Mouse (Mus musculus) forebrain, embryonic 10.5 days (tissue): Measurements from ENCODE around the gene Pik3ip1. TPM values are rescaled to one million over a fixed set of nuclear protein-coding genes. Genes with fewer than 3 reads are reported as not detected.

Experiments used
- DNase-seq: peaks from one replicate; pipeline ENCODE4 v3.0.0-alpha.2; 2017; ENCODE audit warnings: low spot score; ENCODE audit errors: extremely low spot score
- H3K27ac ChIP-seq: fragments of 300-500 bp; sonication (generic); 2 replicates; pipeline ENCODE4 v1.5.1; 2016; ENCODE audit warnings: mild to moderate bottlenecking
- H3K27me3 ChIP-seq: fragments of 300-500 bp; sonication (generic); 2 replicates; pipeline ENCODE4 v1.6.1; 2016; ENCODE audit warnings: mild to moderate bottlenecking; ENCODE audit not compliant: poor library complexity, severe bottlenecking
- H3K36me3 ChIP-seq: fragments of 300-500 bp; sonication (generic); replicated peaks from 2 replicates; pipeline ENCODE4 v1.6.1; 2016; ENCODE audit warnings: mild to moderate bottlenecking, moderate library complexity
- H3K4me1 ChIP-seq: fragments of 300-500 bp; sonication (generic); 2 replicates; pipeline ENCODE4 v1.6.1; 2016
- H3K4me3 ChIP-seq: fragments of 300-500 bp; sonication (generic); 2 replicates; pipeline ENCODE4 v1.5.1; 2016; ENCODE audit warnings: mild to moderate bottlenecking, moderate library complexity
- H3K9me3 ChIP-seq: fragments of 300-500 bp; sonication (generic); 2 replicates; pipeline ENCODE4 v1.6.1; 2016; ENCODE audit warnings: mild to moderate bottlenecking, moderate library complexity
- WGBS: fragments of 180-500 bp; shearing (Covaris S2); methylation state at CpG from one replicate; pipeline ENCODE4 v1.1.7; 2016; 5-methylcytosine and 5-hydroxymethylcytosine counted together
- polyA plus RNA-seq: library from polyadenylated mRNA; unstranded; fragments of >200 nt; fragmentation: Nextera tagmentation; extraction: Ambion mirVana; gene quantifications from 2 replicates; pipeline ENCODE4 v1.2.1, GENCODE M21; 2016

Gene Pik3ip1
- polyA plus RNA-seq, 1 experiment from 2014 or later, result 5.6 TPM

GRCm38 (mm10) chr11:3333111-3333695 lies 3.0 kb downstream of the Pik3ip1 start:
- Histone ChIP-seq H3K9me3 (no peaks in the 10 kb centered on the region), H3K4me1 (peaks cover 60% of the 10 kb centered on the region), H3K27ac (0 out of 2 replicates have a peak overlapping the region, but pooled peaks have one; percentile 85), H3K4me3 (no peak overlapping the region), H3K27me3 (peaks cover 21% of the 10 kb centered on the region), H3K36me3 (no peaks in the 10 kb centered on the region)
- 91% methylated on average over 11 of the region's 11 CpGs for WGBS
- DNase-seq, result no peak

DNA sequence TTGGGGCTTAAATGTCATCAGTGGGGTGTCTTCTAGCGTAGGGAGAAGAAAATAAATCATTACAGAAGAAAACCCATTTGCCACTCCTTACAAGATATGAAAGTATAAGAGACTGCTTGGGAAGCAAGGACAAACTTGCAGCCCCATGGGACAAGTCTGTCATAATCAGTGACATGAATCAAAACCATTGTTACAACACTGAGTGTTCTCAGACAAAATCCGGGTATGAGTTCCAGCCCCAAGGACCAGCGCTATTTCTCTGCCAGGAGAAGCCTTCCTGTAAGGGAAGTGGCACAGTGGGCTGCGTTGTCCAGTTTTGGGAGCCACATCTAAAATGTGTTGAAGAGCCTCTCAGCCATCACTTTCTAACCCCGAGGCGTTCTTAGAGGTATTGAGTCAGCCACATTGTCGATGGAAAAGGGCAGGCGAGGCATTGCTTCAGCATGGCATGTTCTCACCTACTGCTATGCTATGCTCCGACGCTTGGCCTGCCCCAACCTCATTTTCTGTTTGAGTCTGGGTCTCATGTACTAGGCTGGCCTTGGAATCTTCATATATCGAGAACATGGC lies 4.0 kb downstream of the Pik3ip1 start:
- no peak for DNase-seq
- WGBS, result 88% methylated on average over 11 of the region's 11 CpGs
- no peaks in the 10 kb centered on the region for H3K36me3 ChIP-seq
- peaks cover 60% of the 10 kb centered on the region for H3K4me1 ChIP-seq
- H3K4me3 ChIP-seq, result no peak overlapping the region
- peaks cover 21% of the 10 kb centered on the region for H3K27me3 ChIP-seq
- H3K9me3 ChIP-seq, result no peaks in the 10 kb centered on the region
- H3K27ac ChIP-seq, result no peak overlapping the region

- no peak for DNase-seq
- H3K4me3 ChIP-seq, result no peak overlapping the region
- H3K27ac ChIP-seq, result no peak overlapping the region
- peaks cover 60% of the 10 kb centered on the region for H3K4me1 ChIP-seq
- no peaks in the 10 kb centered on the region for H3K36me3 ChIP-seq
- 46% methylated on average over 9 of the region's 9 CpGs for WGBS
- H3K27me3 ChIP-seq, result peaks cover 21% of the 10 kb centered on the region
- no peaks in the 10 kb centered on the region for H3K9me3 ChIP-seq
These were observed 4.6 kb downstream of the Pik3ip1 start for GRCm38 (mm10) chr11:3334711-3335316.

DNA sequence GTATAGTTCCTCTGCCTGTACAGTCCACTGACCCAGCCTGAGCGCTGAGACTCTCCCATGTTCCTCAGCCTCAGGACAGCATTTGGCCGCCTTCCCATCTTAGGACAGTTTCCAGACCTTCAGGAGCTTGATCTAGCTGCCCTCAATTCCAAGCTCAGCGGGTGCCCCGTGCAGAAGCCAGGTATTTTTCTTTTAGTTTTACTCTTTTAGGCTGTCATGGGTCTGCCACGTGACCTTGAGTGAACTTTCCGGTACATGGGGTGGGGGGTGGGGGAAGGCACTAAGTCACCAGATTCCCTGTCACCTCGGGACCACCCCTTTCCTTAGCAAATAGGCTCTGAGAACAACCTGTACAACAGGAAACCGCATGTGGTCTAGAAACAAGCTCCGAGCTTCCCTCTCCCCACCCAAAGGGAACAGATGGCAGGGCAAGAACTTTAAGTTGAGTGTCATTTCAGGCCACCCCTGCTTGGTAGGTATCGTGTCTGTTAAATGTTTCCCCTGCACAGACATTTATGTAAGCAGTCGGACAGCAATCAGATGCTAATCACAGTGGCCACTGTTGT lies 5.5 kb downstream of the Pik3ip1 start:
- peaks cover 53% of the 10 kb centered on the region for H3K4me1 ChIP-seq
- no peak for DNase-seq
- 58% methylated on average over 11 of the region's 11 CpGs for WGBS

GRCm38 (mm10) chr11:3336602-3337001 lies 6.4 kb downstream of the Pik3ip1 start:
- H3K9me3 ChIP-seq, result no peaks in the 10 kb centered on the region
- peak overlapping the region; percentile 89 for H3K27ac ChIP-seq
- peaks cover 45% of the 10 kb centered on the region for H3K4me1 ChIP-seq
- WGBS, result 81% methylated on average over 3 of the region's 3 CpGs
- H3K27me3 ChIP-seq, result peaks cover 14% of the 10 kb centered on the region
- no peak overlapping the region for H3K4me3 ChIP-seq
- no peak for DNase-seq
- peaks cover 3% of the 10 kb centered on the region; the same call in 1 of the 2 replicates for H3K36me3 ChIP-seq

More for the DNA sequence above, 5.5 kb downstream of the Pik3ip1 start:
- H3K9me3 ChIP-seq, result no peaks in the 10 kb centered on the region
- no peak overlapping the region for H3K27ac ChIP-seq
- no peak overlapping the region for H3K4me3 ChIP-seq
- peaks cover 21% of the 10 kb centered on the region for H3K27me3 ChIP-seq
- no peaks in the 10 kb centered on the region for H3K36me3 ChIP-seq

GRCm38 (mm10) chr11:3337173-3337955 lies 7.2 kb downstream of the Pik3ip1 start:
- 10% methylated on average over 12 of the region's 12 CpGs for WGBS
- peak; percentile 52 for DNase-seq
- Histone ChIP-seq H3K9me3 (no peaks in the 10 kb centered on the region), H3K4me1 (peaks cover 37% of the 10 kb centered on the region), H3K36me3 (peaks cover 6% of the 10 kb centered on the region), H3K4me3 (peak overlapping the region; percentile 10), H3K27ac (peak overlapping the region; percentile 89), H3K27me3 (peaks cover 10% of the 10 kb centered on the region)

- peak overlapping the region; percentile 89 for H3K27ac ChIP-seq
- peaks cover 31% of the 10 kb centered on the region for H3K4me1 ChIP-seq
- 48% methylated on average over 5 of the region's 5 CpGs for WGBS
- 0 out of 2 replicates have a peak overlapping the region, but pooled peaks have one; percentile 10 for H3K4me3 ChIP-seq
- no peak for DNase-seq
- peaks cover 6% of the 10 kb centered on the region for H3K27me3 ChIP-seq
- peaks cover 10% of the 10 kb centered on the region for H3K36me3 ChIP-seq
- H3K9me3 ChIP-seq, result no peaks in the 10 kb centered on the region
These were observed 7.8 kb downstream of the Pik3ip1 start for GRCm38 (mm10) chr11:3337961-3338360.

GRCm38 (mm10) chr11:3341476-3341875 lies 11.3 kb downstream of the Pik3ip1 start:
- peaks cover 40% of the 10 kb centered on the region for H3K36me3 ChIP-seq
- 81% methylated on average over 5 of the region's 5 CpGs for WGBS

DNA sequence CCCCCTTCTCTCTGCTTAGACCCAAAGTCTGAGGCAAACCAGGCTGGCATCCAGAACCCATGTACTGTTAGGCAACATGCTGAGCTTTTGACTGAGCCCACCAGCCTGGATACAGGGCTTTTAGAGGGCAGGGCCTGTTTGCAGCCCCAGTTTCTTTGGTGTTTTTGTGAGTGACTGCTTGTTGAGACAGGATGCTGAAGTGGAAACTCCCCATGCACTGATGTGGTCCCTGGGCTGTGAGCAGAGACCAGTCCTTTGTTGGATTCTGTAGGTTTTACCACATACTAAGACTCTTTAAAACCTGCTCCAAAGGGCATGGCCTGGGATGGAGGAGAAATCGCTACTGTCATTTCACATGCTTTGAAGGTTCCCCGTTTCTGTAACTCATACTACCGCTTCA lies 14.7 kb downstream of the Pik3ip1 start:
- Histone ChIP-seq H3K4me3 (no peak overlapping the region), H3K4me1 (peaks cover 25% of the 10 kb centered on the region), H3K36me3 (peaks cover 56% of the 10 kb centered on the region), H3K9me3 (no peaks in the 10 kb centered on the region), H3K27ac (no peak overlapping the region), H3K27me3 (no peaks in the 10 kb centered on the region)
- whole genome bisulfite sequencing, result 83% methylated on average over 3 of the region's 3 CpGs
- DNase-seq, result no peak

More at GRCm38 (mm10) chr11:3341476-3341875, 11.3 kb downstream of the Pik3ip1 start:
- Histone ChIP-seq H3K27me3 (no peaks in the 10 kb centered on the region), H3K9me3 (no peaks in the 10 kb centered on the region), H3K4me3 (no peak overlapping the region), H3K4me1 (peaks cover 18% of the 10 kb centered on the region), H3K27ac (no peak overlapping the region)
- DNase-seq, result no peak

GRCm38 (mm10) chr11:3346351-3346750 lies 16.1 kb downstream of the Pik3ip1 start:
- no peak for DNase-seq
- 91% methylated on average over 7 of the region's 7 CpGs for WGBS
- peaks cover 68% of the 10 kb centered on the region for H3K36me3 ChIP-seq
- H3K27ac ChIP-seq, result no peak overlapping the region
- peaks cover 25% of the 10 kb centered on the region for H3K4me1 ChIP-seq
- H3K4me3 ChIP-seq, result no peak overlapping the region
- H3K9me3 ChIP-seq, result no peaks in the 10 kb centered on the region
- H3K27me3 ChIP-seq, result no peaks in the 10 kb centered on the region

- Histone ChIP-seq H3K4me3 (no peak overlapping the region), H3K4me1 (peaks cover 25% of the 10 kb centered on the region), H3K27me3 (no peaks in the 10 kb centered on the region), H3K9me3 (no peaks in the 10 kb centered on the region), H3K36me3 (peaks cover 71% of the 10 kb centered on the region), H3K27ac (peak overlapping the region; percentile 68)
- DNase-seq, result peak; percentile 86
- 64% methylated on average over 12 of the region's 12 CpGs for WGBS
These were observed 17.1 kb downstream of the Pik3ip1 start for GRCm38 (mm10) chr11:3347091-3347834.

DNA sequence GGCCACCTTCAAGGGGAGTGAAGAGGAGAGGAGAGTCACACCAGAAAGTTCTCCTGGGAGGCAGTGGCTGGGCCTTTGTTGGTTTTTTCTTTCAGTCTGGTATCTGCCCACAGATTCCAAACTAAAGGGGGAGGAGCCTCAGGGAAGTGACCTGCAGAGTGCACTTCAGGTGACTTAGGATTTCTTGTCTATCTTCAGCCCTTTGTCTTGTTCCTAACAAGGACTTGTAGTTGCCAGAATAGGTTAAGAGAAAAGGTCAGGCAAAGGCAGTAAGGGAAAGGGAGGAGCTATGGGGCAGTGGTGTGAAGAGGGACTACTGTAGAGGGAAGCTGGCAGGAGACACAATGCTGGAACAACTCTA lies 17.6 kb downstream of the Pik3ip1 start:
- peaks cover 72% of the 10 kb centered on the region for H3K36me3 ChIP-seq
- no peaks in the 10 kb centered on the region for H3K27me3 ChIP-seq
- DNase-seq, result no peak
- H3K4me1 ChIP-seq, result peaks cover 25% of the 10 kb centered on the region
- no peaks in the 10 kb centered on the region for H3K9me3 ChIP-seq
- H3K27ac ChIP-seq, result peak overlapping the region; percentile 68
- no peak overlapping the region for H3K4me3 ChIP-seq
